Mouse (Mus musculus): ENCODE data around the gene Ripor2.
A peak's percentile ranks its signal among the peaks of the same experiment; 100 is the strongest.

Ripor2 gene

GRCm38 (mm10) chr13:24584841-24585240 lies 2.9 kb downstream of the Ripor2 start:
- DNase-seq, result no peak

- no peak for DNase-seq
Measured at GRCm38 (mm10) chr13:24585369-24585768, 3.4 kb downstream of the Ripor2 start.

GRCm38 (mm10) chr13:24587192-24587895 lies 5.4 kb downstream of the Ripor2 start:
- DNase-seq, result no peak

GRCm38 (mm10) chr13:24588603-24589002 lies 6.6 kb downstream of the Ripor2 start:
- DNase-seq, result no peak

- DNase-seq, result no peak
Measured at GRCm38 (mm10) chr13:24591737-24592136, 9.7 kb downstream of the Ripor2 start.

GRCm38 (mm10) chr13:24594303-24594702 lies 12.3 kb downstream of the Ripor2 start:
- DNase-seq, result no peak

- DNase-seq, result peak; percentile 78
Measured at GRCm38 (mm10) chr13:24599631-24600041, 17.6 kb downstream of the Ripor2 start.

- peak; percentile 58 for DNase-seq
Measured at GRCm38 (mm10) chr13:24602978-24603377, 21.0 kb downstream of the Ripor2 start.

GRCm38 (mm10) chr13:24603591-24604009 lies 21.6 kb downstream of the Ripor2 start:
- DNase-seq, result no peak

GRCm38 (mm10) chr13:24604096-24604495 lies 22.1 kb downstream of the Ripor2 start:
- no peak for DNase-seq

GRCm38 (mm10) chr13:24604761-24605591 lies 23.0 kb downstream of the Ripor2 start:
- peak; percentile 86 for DNase-seq

GRCm38 (mm10) chr13:24605755-24606154 lies 23.8 kb downstream of the Ripor2 start:
- no peak for DNase-seq

GRCm38 (mm10) chr13:24607961-24608360 lies 26.0 kb downstream of the Ripor2 start:
- DNase-seq, result no peak

GRCm38 (mm10) chr13:24608709-24609108 lies 26.7 kb downstream of the Ripor2 start:
- DNase-seq, result no peak

GRCm38 (mm10) chr13:24610883-24611282 lies 28.9 kb downstream of the Ripor2 start:
- no peak for DNase-seq

GRCm38 (mm10) chr13:24613031-24613430 lies 31.0 kb downstream of the Ripor2 start:
- no peak for DNase-seq

GRCm38 (mm10) chr13:24613433-24613832 lies 31.4 kb downstream of the Ripor2 start:
- DNase-seq, result no peak

GRCm38 (mm10) chr13:24613927-24614780 lies 32.2 kb downstream of the Ripor2 start:
- peak; percentile 73 for DNase-seq

- no peak for DNase-seq
Measured at GRCm38 (mm10) chr13:24615921-24616565, 34.1 kb downstream of the Ripor2 start.

- no peak for DNase-seq
Measured at GRCm38 (mm10) chr13:24616645-24617044, 34.7 kb downstream of the Ripor2 start.

- no peak for DNase-seq
Measured at GRCm38 (mm10) chr13:24617076-24617798, 35.2 kb downstream of the Ripor2 start.

- DNase-seq, result no peak
Measured at GRCm38 (mm10) chr13:24617799-24618130, 35.8 kb downstream of the Ripor2 start.

Measured in thymus, postnatal 25 days (tissue).